Mouse (Mus musculus) hindbrain, embryonic 12.5 days (tissue): Measurements from ENCODE around the gene Tmem82. TPM values are rescaled to one million over a fixed set of nuclear protein-coding genes. Genes with fewer than 3 reads are reported as not detected.

Experiments
- ATAC-seq: fragments of 200-750 bp; cut with Nextera tagmentation; 2 replicates; pipeline ENCODE4 v1.8.0; 2017; ENCODE audit warnings: moderate TSS enrichment; ENCODE audit not compliant: low FRiP score
- H3K27ac ChIP-seq: fragments of 300-500 bp; sonication (generic); 2 replicates; pipeline ENCODE4 v1.5.1; 2016; ENCODE audit warnings: mild to moderate bottlenecking
- H3K27me3 ChIP-seq: fragments of 300-500 bp; sonication (generic); 2 replicates; pipeline ENCODE4 v1.6.1; 2016; ENCODE audit warnings: mild to moderate bottlenecking
- H3K36me3 ChIP-seq: fragments of 300-500 bp; sonication (generic); 2 replicates; pipeline ENCODE4 v1.6.1; 2016; ENCODE audit warnings: mild to moderate bottlenecking
- H3K4me1 ChIP-seq: fragments of 300-500 bp; sonication (generic); 2 replicates; pipeline ENCODE4 v1.6.1; 2016
- H3K4me2 ChIP-seq: fragments of 300-500 bp; sonication (generic); replicated peaks from 2 replicates; pipeline ENCODE4 v1.6.1; 2016; ENCODE audit warnings: mild to moderate bottlenecking
- H3K4me3 ChIP-seq: fragments of 300-500 bp; sonication (generic); 2 replicates; pipeline ENCODE4 v1.5.1; 2016; ENCODE audit warnings: mild to moderate bottlenecking
- H3K9ac ChIP-seq: fragments of 300-500 bp; sonication (generic); 2 replicates; pipeline ENCODE4 v1.6.1; 2016; ENCODE audit warnings: mild to moderate bottlenecking, moderate library complexity
- H3K9me3 ChIP-seq: fragments of 300-500 bp; sonication (generic); replicated peaks from 2 replicates; pipeline ENCODE4 v1.6.1; 2016; ENCODE audit warnings: mild to moderate bottlenecking
- WGBS: fragments of 180-500 bp; shearing (Covaris S2); methylation state at CpG from one replicate; pipeline ENCODE4 v1.1.7; 2016; 5-methylcytosine and 5-hydroxymethylcytosine counted together
- polyA plus RNA-seq: library from polyadenylated mRNA; unstranded; fragments of >200 nt; fragmentation: Nextera tagmentation; extraction: Ambion mirVana; gene quantifications from 2 replicates; pipeline ENCODE4 v1.2.1, GENCODE M21; 2016

Gene Tmem82
- polyA plus RNA-seq, 1 experiment from 2014 or later: 0.50 TPM

- 84% methylated on average over 8 of the region's 8 CpGs for WGBS
- no peak overlapping the region for H3K4me3 ChIP-seq
- ATAC-seq: no peak
These were observed 3.7 kb upstream of the Tmem82 start for GRCm38 (mm10) chr4:141622091-141622490.

GRCm38 (mm10) chr4:141621297-141621696 is 2.9 kb upstream of the Tmem82 start:
- Histone ChIP-seq H3K4me1 (peaks cover 10% of the 10 kb centered on the region), H3K36me3 (peaks cover 14% of the 10 kb centered on the region), H3K4me3 (no peak overlapping the region), H3K9me3 (no peaks in the 10 kb centered on the region), H3K27ac (no peak overlapping the region), H3K4me2 (no peak overlapping the region), H3K9ac (no peak overlapping the region), H3K27me3 (peaks cover 8% of the 10 kb centered on the region; the same call in 1 of the 2 replicates)
- ATAC-seq: no peak
- WGBS: 85% methylated on average over 8 of the region's 8 CpGs

More at GRCm38 (mm10) chr4:141622091-141622490, 3.7 kb upstream of the Tmem82 start:
- Histone ChIP-seq H3K9ac (no peak overlapping the region), H3K27me3 (peaks cover 8% of the 10 kb centered on the region; the same call in 1 of the 2 replicates), H3K36me3 (peaks cover 20% of the 10 kb centered on the region), H3K27ac (no peak overlapping the region), H3K9me3 (no peaks in the 10 kb centered on the region), H3K4me2 (no peak overlapping the region), H3K4me1 (peaks cover 10% of the 10 kb centered on the region)

GRCm38 (mm10) chr4:141619299-141619883 is 958 bp upstream of the Tmem82 start:
- Histone ChIP-seq H3K27me3 (peaks cover 8% of the 10 kb centered on the region; the same call in 1 of the 2 replicates), H3K4me2 (no peak overlapping the region), H3K9ac (no peak overlapping the region), H3K4me1 (peaks cover 10% of the 10 kb centered on the region), H3K36me3 (no peaks in the 10 kb centered on the region), H3K27ac (no peak overlapping the region), H3K9me3 (no peaks in the 10 kb centered on the region), H3K4me3 (no peak overlapping the region)
- WGBS: 89% methylated on average over 9 of the region's 9 CpGs
- no peak for ATAC-seq

- H3K4me2 ChIP-seq: peak overlapping the region; percentile 46
- H3K36me3 ChIP-seq: no peaks in the 10 kb centered on the region
- no peaks in the 10 kb centered on the region for H3K9me3 ChIP-seq
- peak overlapping the region; percentile 16; the same call in 1 of the 2 replicates for H3K4me3 ChIP-seq
- H3K9ac ChIP-seq: 0 out of 2 replicates have a peak overlapping the region, but pooled peaks have one; percentile 18
- WGBS: 13% methylated on average over 22 of the region's 22 CpGs
- peaks cover 8% of the 10 kb centered on the region; the same call in 1 of the 2 replicates for H3K27me3 ChIP-seq
- peak; percentile 33; the same call in 1 of the 2 replicates for ATAC-seq
- H3K4me1 ChIP-seq: peaks cover 7% of the 10 kb centered on the region
- no peak overlapping the region for H3K27ac ChIP-seq
These were observed 419 bp downstream of the Tmem82 start for GRCm38 (mm10) chr4:141617863-141618564.

GRCm38 (mm10) chr4:141617299-141617698 is 1.1 kb downstream of the Tmem82 start:
- WGBS: 5% methylated on average over 20 of the region's 20 CpGs
- H3K4me3 ChIP-seq: peak overlapping the region; percentile 16; the same call in 1 of the 2 replicates
- H3K4me2 ChIP-seq: peak overlapping the region; percentile 46
- H3K9ac ChIP-seq: 0 out of 2 replicates have a peak overlapping the region, but pooled peaks have one; percentile 18
- no peaks in the 10 kb centered on the region for H3K9me3 ChIP-seq
- H3K27ac ChIP-seq: no peak overlapping the region
- ATAC-seq: no peak
- peaks cover 8% of the 10 kb centered on the region; the same call in 1 of the 2 replicates for H3K27me3 ChIP-seq
- H3K4me1 ChIP-seq: peaks cover 7% of the 10 kb centered on the region
- H3K36me3 ChIP-seq: no peaks in the 10 kb centered on the region

- Histone ChIP-seq H3K4me2 (no peak overlapping the region; the same call in 1 of the 2 replicates), H3K9me3 (no peaks in the 10 kb centered on the region), H3K27ac (no peak overlapping the region), H3K4me1 (peaks cover 7% of the 10 kb centered on the region), H3K27me3 (peaks cover 8% of the 10 kb centered on the region; the same call in 1 of the 2 replicates), H3K4me3 (no peak overlapping the region), H3K36me3 (no peaks in the 10 kb centered on the region), H3K9ac (no peak overlapping the region)
- WGBS: 74% methylated on average over 6 of the region's 6 CpGs
- no peak for ATAC-seq
These were observed 1.6 kb downstream of the Tmem82 start for GRCm38 (mm10) chr4:141616811-141617210.

GRCm38 (mm10) chr4:141614946-141615345 is 3.5 kb downstream of the Tmem82 start:
- ATAC-seq: no peak
- Histone ChIP-seq H3K9me3 (no peaks in the 10 kb centered on the region), H3K4me3 (no peak overlapping the region), H3K9ac (no peak overlapping the region), H3K4me1 (peaks cover 7% of the 10 kb centered on the region), H3K4me2 (no peak overlapping the region), H3K27ac (no peak overlapping the region), H3K27me3 (peaks cover 8% of the 10 kb centered on the region; the same call in 1 of the 2 replicates), H3K36me3 (no peaks in the 10 kb centered on the region)
- WGBS: 84% methylated on average over 14 of the region's 14 CpGs

- H3K9ac ChIP-seq: no peak overlapping the region
- no peaks in the 10 kb centered on the region for H3K36me3 ChIP-seq
- H3K9me3 ChIP-seq: peaks cover 6% of the 10 kb centered on the region; the same call in 1 of the 2 replicates
- H3K4me1 ChIP-seq: 0 out of 2 replicates have a peak, but pooled peaks cover under 1% of the 10 kb centered on the region
- no peak overlapping the region for H3K27ac ChIP-seq
- no peak overlapping the region for H3K4me3 ChIP-seq
- no peak overlapping the region for H3K4me2 ChIP-seq
- no peak for ATAC-seq
- peaks cover 2% of the 10 kb centered on the region; the same call in 1 of the 2 replicates for H3K27me3 ChIP-seq
- 84% methylated on average over 6 of the region's 6 CpGs for whole genome bisulfite sequencing
These were observed 8.9 kb downstream of the Tmem82 start for GRCm38 (mm10) chr4:141609538-141609937.

GRCm38 (mm10) chr4:141605861-141606260 is 12.6 kb downstream of the Tmem82 start, which contains the start of gene Fblim1:
Gene Fblim1 (minus strand): TSS chr4:141606096.
- peaks cover 6% of the 10 kb centered on the region; the same call in 1 of the 2 replicates for H3K9me3 ChIP-seq
- no peak within 1 kb of the TSS for H3K9ac ChIP-seq
- 0 out of 2 replicates have a peak, but pooled peaks cover 2% of the 10 kb centered on the region for H3K4me1 ChIP-seq
- H3K4me2 ChIP-seq: no peak within 1 kb of the TSS
- no peak for ATAC-seq
- no peaks in the 10 kb centered on the region for H3K36me3 ChIP-seq
- no peak within 1 kb of the TSS for H3K4me3 ChIP-seq
- peaks cover 12% of the 10 kb centered on the region for H3K27me3 ChIP-seq
- H3K27ac ChIP-seq: no peak within 1 kb of the TSS
- 86% methylated on average over 11 of the region's 11 CpGs for WGBS

- no peak for ATAC-seq
- Histone ChIP-seq H3K36me3 (no peaks in the 10 kb centered on the region), H3K4me1 (peaks cover 3% of the 10 kb centered on the region; the same call in 1 of the 2 replicates), H3K4me2 (no peak overlapping the region), H3K4me3 (no peak overlapping the region), H3K9me3 (peaks cover 6% of the 10 kb centered on the region; the same call in 1 of the 2 replicates), H3K9ac (no peak overlapping the region), H3K27me3 (peaks cover 15% of the 10 kb centered on the region), H3K27ac (no peak overlapping the region)
- 91% methylated on average over 5 of the region's 5 CpGs for WGBS
These were observed 13.0 kb downstream of the Tmem82 start for GRCm38 (mm10) chr4:141605421-141605820.

GRCm38 (mm10) chr4:141604493-141604892 is 13.9 kb downstream of the Tmem82 start:
- no peak for ATAC-seq
- Histone ChIP-seq H3K9ac (no peak overlapping the region), H3K27me3 (peaks cover 23% of the 10 kb centered on the region), H3K4me1 (peaks cover 7% of the 10 kb centered on the region; the same call in 1 of the 2 replicates), H3K4me3 (no peak overlapping the region), H3K36me3 (no peaks in the 10 kb centered on the region), H3K9me3 (peaks cover 6% of the 10 kb centered on the region; the same call in 1 of the 2 replicates), H3K27ac (no peak overlapping the region), H3K4me2 (no peak overlapping the region)
- 66% methylated on average over 8 of the region's 8 CpGs for WGBS

GRCm38 (mm10) chr4:141603921-141604320 is 14.5 kb downstream of the Tmem82 start:
- peaks cover 13% of the 10 kb centered on the region for H3K4me1 ChIP-seq
- H3K9ac ChIP-seq: no peak overlapping the region
- no peaks in the 10 kb centered on the region for H3K36me3 ChIP-seq
- no peak overlapping the region for H3K27ac ChIP-seq
- no peak for ATAC-seq
- H3K4me3 ChIP-seq: no peak overlapping the region
- H3K4me2 ChIP-seq: no peak overlapping the region
- WGBS: 68% methylated on average over 4 of the region's 4 CpGs
- peaks cover 28% of the 10 kb centered on the region for H3K27me3 ChIP-seq
- peaks cover 6% of the 10 kb centered on the region; the same call in 1 of the 2 replicates for H3K9me3 ChIP-seq
